8 mouse cellular contexts compared by ENCODE assay signal in the genomic region with DNA sequence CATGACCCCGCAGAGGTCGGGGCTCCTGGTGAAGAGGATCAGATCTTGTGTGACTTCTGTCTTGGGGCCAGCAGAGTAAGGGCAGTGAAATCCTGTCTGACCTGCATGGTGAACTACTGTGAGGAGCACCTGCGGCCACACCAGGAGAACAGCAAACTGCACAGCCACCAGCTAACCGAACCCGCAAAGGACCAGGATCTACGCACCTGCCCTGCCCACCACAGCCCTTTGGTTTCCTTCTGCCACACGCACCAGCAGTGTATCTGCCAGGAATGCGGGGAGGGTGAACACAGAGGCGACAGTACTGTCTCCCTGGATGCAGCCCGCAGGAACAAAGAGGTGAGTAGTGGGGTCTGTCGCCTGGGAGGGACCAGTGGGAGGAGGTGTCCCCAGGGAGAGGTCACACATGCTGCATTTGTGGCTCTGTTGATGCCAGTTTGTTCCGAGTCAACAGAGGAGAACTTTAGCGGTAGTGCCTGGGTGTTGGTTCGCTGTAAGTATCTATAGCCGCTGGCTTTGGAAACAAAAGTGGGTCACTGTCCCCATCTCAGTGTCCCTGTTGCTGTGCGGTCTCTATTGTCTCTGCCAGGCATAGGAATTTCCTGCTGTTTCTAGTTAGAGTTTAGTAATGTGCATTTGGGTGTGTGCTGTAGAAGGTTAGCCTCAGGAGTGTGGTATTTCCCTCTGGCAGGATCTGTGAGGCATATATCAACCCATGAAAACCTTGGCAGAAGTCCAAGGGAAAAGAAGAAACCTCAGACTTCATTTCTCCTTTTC. TPM values are rescaled to one million over a fixed set of nuclear protein-coding genes. Genes with fewer than 3 reads are reported as not detected.
DNase-seq lines count a peak whose midpoint lies in the region; ATAC-seq and TF ChIP-seq lines count a peak whose summit lies in the region.

No protein-coding gene starts in this region.

- no peaks in the 10 kb centered on the region for H3K36me3 ChIP-seq in limb, embryonic 13.5 days
- H3K36me3 ChIP-seq in midbrain, embryonic 14.5 days (ENCODE audit: control insufficient read depth, insufficient read depth, low read length), result no peaks in the 10 kb centered on the region

- TF ChIP-seq POLR2A in embryonic fibroblast, embryonic 13.5 days (IDR thresholded peaks at IDR 0.05; ENCODE audit: low read depth, low read length), result peak; percentile 45

- 0 out of 2 replicates have a peak, but pooled peaks have one; percentile 50 for ATAC-seq in limb, embryonic 13.5 days (ENCODE audit: low FRiP score, low read depth)
- ATAC-seq in midbrain, embryonic 14.5 days (ENCODE audit: low FRiP score, low TSS enrichment), result no peak

- H3K27ac ChIP-seq in embryonic fibroblast, embryonic 13.5 days (ENCODE audit: insufficient read depth, low read length), result peak overlapping the region; percentile 81
- H3K27ac ChIP-seq in limb, embryonic 13.5 days, result peak overlapping the region; percentile 81
- H3K27ac ChIP-seq in midbrain, embryonic 14.5 days (replicated peaks; ENCODE audit: low read depth, low read length), result peak overlapping the region; percentile 20; the same call in 1 of the 2 replicates

- H3K4me3 ChIP-seq in embryonic fibroblast, embryonic 13.5 days (ENCODE audit: insufficient read depth, low read length), result peak overlapping the region; percentile 79
- peak overlapping the region; percentile 56 for H3K4me3 ChIP-seq in limb, embryonic 13.5 days
- H3K4me3 ChIP-seq in midbrain, embryonic 14.5 days (replicated peaks; ENCODE audit: low read depth, low read length), result peak overlapping the region; percentile 35

- 19% methylated on average over 16 of the region's 16 CpGs for WGBS in limb, embryonic 13.5 days
- WGBS in midbrain, embryonic 14.5 days, result 24% methylated on average over 16 of the region's 16 CpGs

- no peaks in the 10 kb centered on the region for H3K27me3 ChIP-seq in limb, embryonic 13.5 days
- no peaks in the 10 kb centered on the region for H3K27me3 ChIP-seq in midbrain, embryonic 14.5 days (ENCODE audit: control insufficient read depth, insufficient read depth, low read length)

- peak; percentile 8 for DNase-seq in cerebellum, adult 9-11 months
- DNase-seq in cerebellum, adult 11-12 months, result no peak
- DNase-seq in NIH3T3 (ENCODE audit: low read depth), result peak; percentile 79
- peak; percentile 36 to 48 for DNase-seq in heart, postnatal 36 days
- DNase-seq in midbrain, embryonic 14.5 days, result peak; percentile 49
- peak; percentile 11 for DNase-seq in thymus, postnatal 14 days

- H3K9ac ChIP-seq in limb, embryonic 13.5 days, result peak overlapping the region; percentile 69
- H3K9ac ChIP-seq in midbrain, embryonic 14.5 days (replicated peaks; ENCODE audit: low read length), result peak overlapping the region; percentile 49

- peak overlapping the region; percentile 83 for H3K4me2 ChIP-seq in limb, embryonic 13.5 days (replicated peaks)
- peak overlapping the region; percentile 60 for H3K4me2 ChIP-seq in midbrain, embryonic 14.5 days (ENCODE audit: low read length)

- no peak for TF ChIP-seq CTCF in embryonic fibroblast, embryonic 13.5 days (IDR thresholded peaks at IDR 0.05; ENCODE audit: borderline replicate concordance, insufficient read depth, low read length)

- peaks cover 5% of the 10 kb centered on the region for H3K4me1 ChIP-seq in embryonic fibroblast, embryonic 13.5 days (ENCODE audit: control insufficient read depth, insufficient read depth, low read length)
- H3K4me1 ChIP-seq in limb, embryonic 13.5 days, result peaks cover 47% of the 10 kb centered on the region
- H3K4me1 ChIP-seq in midbrain, embryonic 14.5 days (ENCODE audit: control insufficient read depth, insufficient read depth, low read length), result peaks cover 11% of the 10 kb centered on the region

- H3K9me3 ChIP-seq in limb, embryonic 13.5 days, result no peaks in the 10 kb centered on the region
- no peaks in the 10 kb centered on the region for H3K9me3 ChIP-seq in midbrain, embryonic 14.5 days (ENCODE audit: control insufficient read depth, low read length)

- intact Hi-C loops in heart, postnatal 36 days (cut with DNase I), result loop anchor here (2.0 to 5.0 kb wide), 3 partner anchors 26 to 316 kb away; a partner anchor contains a TSS

RNA-seq across cellular contexts. Expression of a gene that starts 0.8 kb away (rescaled TPM):
- 23.5 and 28.5 TPM in 2 replicates for polyA plus RNA-seq in embryonic fibroblast, embryonic 13.5 days (2011; ENCODE audit: insufficient read length, low read depth, missing spikeins)
- 1 to 10 TPM; 6.8 to 7.1 TPM for total RNA-seq in heart, postnatal 36 days (2021)
- 17.0 and 17.7 TPM in 2 replicates for polyA plus RNA-seq in limb, embryonic 13.5 days (2015; fragmentation: Nextera tagmentation; extraction: Ambion mirVana)
- polyA plus RNA-seq in midbrain, embryonic 14.5 days (2014; fragmentation: Nextera tagmentation; extraction: Ambion mirVana), result 4.5 and 6.8 TPM in 2 replicates

RNA-seq across cellular contexts. Expression of a gene that starts 26.0 kb away (rescaled TPM):
- polyA plus RNA-seq in embryonic fibroblast, embryonic 13.5 days (2011; ENCODE audit: insufficient read length, low read depth, missing spikeins), result 1.3 and 1.5 TPM in 2 replicates
- under 1 TPM in 1 of 2 experiments, not detected in 1; 0.30 TPM for total RNA-seq in heart, postnatal 36 days (2021)
- 0.84 and 1.0 TPM in 2 replicates for polyA plus RNA-seq in limb, embryonic 13.5 days (2015; fragmentation: Nextera tagmentation; extraction: Ambion mirVana)
- 0.24 and 0.27 TPM in 2 replicates for polyA plus RNA-seq in midbrain, embryonic 14.5 days (2014; fragmentation: Nextera tagmentation; extraction: Ambion mirVana)

RNA-seq across cellular contexts. Expression of a gene that starts 31.6 kb away (rescaled TPM):
- 6.7 and 7.6 TPM in 2 replicates for polyA plus RNA-seq in embryonic fibroblast, embryonic 13.5 days (2011; ENCODE audit: insufficient read length, low read depth, missing spikeins)
- total RNA-seq in heart, postnatal 36 days (2021), result 1 to 10 TPM in 1 of 2 experiments, under 1 TPM in 1; 0.70 to 1.1 TPM
- polyA plus RNA-seq in limb, embryonic 13.5 days (2015; fragmentation: Nextera tagmentation; extraction: Ambion mirVana), result 37.7 and 37.8 TPM in 2 replicates
- polyA plus RNA-seq in midbrain, embryonic 14.5 days (2014; fragmentation: Nextera tagmentation; extraction: Ambion mirVana), result 31.2 and 32.5 TPM in 2 replicates

RNA-seq across cellular contexts. Expression of a gene that starts 58.4 kb away (rescaled TPM):
- polyA plus RNA-seq in embryonic fibroblast, embryonic 13.5 days (2011; ENCODE audit: insufficient read length, low read depth, missing spikeins), result 48.6 and 58.2 TPM in 2 replicates
- total RNA-seq in heart, postnatal 36 days (2021), result 10 to 100 TPM; 18.6 to 18.8 TPM
- 64.2 and 67.1 TPM in 2 replicates for polyA plus RNA-seq in limb, embryonic 13.5 days (2015; fragmentation: Nextera tagmentation; extraction: Ambion mirVana)
- polyA plus RNA-seq in midbrain, embryonic 14.5 days (2014; fragmentation: Nextera tagmentation; extraction: Ambion mirVana), result 55.9 and 58.9 TPM in 2 replicates

Comparison
In these comparisons a context has a peak if more than half of its experiments do, and no peak if none do; other contexts are left out.
1. H3K27ac ChIP-seq: peak in every context shown above with its lines; median percentile 81 in embryonic fibroblast, embryonic 13.5 days; 81 in limb, embryonic 13.5 days; 20 in midbrain, embryonic 14.5 days.